26 mouse cellular contexts compared by ENCODE assay signal in genomic region chr16:11967579-11967978, GRCm38 (mm10). TPM values are rescaled to one million over a fixed set of nuclear protein-coding genes. Genes with fewer than 3 reads are reported as not detected.
DNase-seq lines count a peak whose midpoint lies in the region; ATAC-seq and TF ChIP-seq lines count a peak whose summit lies in the region.
"Had no signal": no experiment of that assay in that cellular context is flagged by ENCODE, and none has a peak within 500 bp of the region (broad histone marks: within the 10 kb centered on the region; RNA-seq: fewer than 3 reads in every experiment).

No protein-coding gene starts in this region.

- H3K27me3 ChIP-seq in midbrain, postnatal 0 days (ENCODE audit: insufficient read depth, low read length): no peaks in the 10 kb centered on the region
- no peaks in the 10 kb centered on the region for H3K27me3 ChIP-seq in midbrain, embryonic 16.5 days (ENCODE audit: control insufficient read depth, insufficient read depth, low read depth, low read length)
- no peaks in the 10 kb centered on the region for H3K27me3 ChIP-seq in MEL (ENCODE audit: control insufficient read depth in 1 of 2, insufficient read depth in 2 of 2, low read length in 2 of 2)
- H3K27me3 ChIP-seq: embryonic facial prominence, embryonic 12.5 days; hindbrain, embryonic 12.5 days; lung, embryonic 15.5 days; midbrain, embryonic 12.5 days; neural tube, embryonic 13.5 days had no signal

- no peaks in the 10 kb centered on the region for H3K9me3 ChIP-seq in midbrain, postnatal 0 days (ENCODE audit: low read length)
- H3K9me3 ChIP-seq in midbrain, embryonic 16.5 days (replicated peaks; ENCODE audit: control insufficient read depth, low read length, poor library complexity, severe bottlenecking): no peaks in the 10 kb centered on the region
- no peaks in the 10 kb centered on the region for H3K9me3 ChIP-seq in MEL (replicated peaks; ENCODE audit: insufficient read depth, low read length)
- H3K9me3 ChIP-seq: embryonic facial prominence, embryonic 12.5 days; G1E; lung, embryonic 15.5 days; midbrain, embryonic 12.5 days; neural tube, embryonic 13.5 days had no signal

- DNase-seq in layer of hippocampus, adult 2 months (ENCODE audit: low spot score in 2 of 2): no peak
- no peak for DNase-seq in layer of hippocampus, adult 8-10 months (ENCODE audit: low spot score in 2 of 2)
- no peak for DNase-seq in midbrain, postnatal 0 days (ENCODE audit: low spot score)
- DNase-seq in MEL (ENCODE audit: low read depth, low spot score): peak; percentile 40
- no peak for DNase-seq in brain, embryonic 14.5 days (ENCODE audit: low read depth)
- no peak for DNase-seq in embryo, embryonic 10 days (ENCODE audit: low spot score)
- DNase-seq: adrenal gland, adult 8-10 months; cerebellum, adult 9-11 months; gastrocnemius, postnatal 36 days; heart, postnatal 10 days; liver; right cerebral cortex, postnatal 14 days; spleen, adult 18-20 months; thymus, postnatal 14 days had no signal

- H3K4me1 ChIP-seq in midbrain, postnatal 0 days (ENCODE audit: insufficient read depth, low read length): no peaks in the 10 kb centered on the region
- no peaks in the 10 kb centered on the region for H3K4me1 ChIP-seq in midbrain, embryonic 16.5 days (ENCODE audit: control insufficient read depth, insufficient read depth, low read length)
- no peaks in the 10 kb centered on the region for H3K4me1 ChIP-seq in MEL (ENCODE audit: control insufficient read depth in 1 of 2, insufficient read depth in 2 of 2, low read length in 2 of 2)
- H3K4me1 ChIP-seq: embryonic facial prominence, embryonic 12.5 days; hindbrain, embryonic 12.5 days; lung, embryonic 15.5 days; midbrain, embryonic 12.5 days; neural tube, embryonic 13.5 days had no signal

- WGBS in midbrain, postnatal 0 days: 63% methylated on average over 2 of the region's 2 CpGs
- 72% methylated on average over 2 of the region's 2 CpGs for WGBS in midbrain, embryonic 16.5 days

- ATAC-seq in midbrain, postnatal 0 days (ENCODE audit: low FRiP score): no peak
- no peak for ATAC-seq in midbrain, embryonic 16.5 days
- ATAC-seq: forebrain, embryonic 14.5 days had no signal

- no peak for TF ChIP-seq EP300 in MEL (IDR thresholded peaks at IDR 0.05; ENCODE audit: low read depth in 1 of 2, low read length in 2 of 2)

- no peaks in the 10 kb centered on the region for H3K79me2 ChIP-seq in MEL (ENCODE audit: control insufficient read depth, insufficient read depth, low read length, poor library complexity)

- peak; percentile 22 for TF ChIP-seq RAD21 in MEL (IDR thresholded peaks at IDR 0.05; ENCODE audit: low read depth, low read length)

- H3K4me3 ChIP-seq in layer of hippocampus, adult 2 months: no peak overlapping the region
- no peak overlapping the region for H3K4me3 ChIP-seq in midbrain, postnatal 0 days (ENCODE audit: low read depth, low read length)
- no peak overlapping the region for H3K4me3 ChIP-seq in midbrain, embryonic 16.5 days (ENCODE audit: low read depth, low read length)
- H3K4me3 ChIP-seq in MEL (ENCODE audit: control insufficient read depth in 1 of 2, insufficient read depth in 1 of 2, low read depth in 2 of 2, low read length in 2 of 2): no peak overlapping the region
- H3K4me3 ChIP-seq: embryonic facial prominence, embryonic 12.5 days; erythroblast, embryonic 14.5 days; hindbrain, embryonic 12.5 days; lung, embryonic 15.5 days; midbrain, embryonic 12.5 days; neural tube, embryonic 13.5 days had no signal

- TF ChIP-seq POLR2A in MEL (IDR thresholded peaks at IDR 0.05; ENCODE audit: control insufficient read depth in 1 of 2, insufficient read depth in 1 of 2, low read depth in 1 of 2, low read length in 2 of 2, poor library complexity in 1 of 2): no peak
- no peak for TF ChIP-seq POLR2A in brain, embryonic 14.5 days (IDR thresholded peaks at IDR 0.05; ENCODE audit: borderline replicate concordance, extremely low read depth, insufficient read depth, insufficient read length, poor library complexity, severe bottlenecking)

- no peak overlapping the region for H3K4me2 ChIP-seq in midbrain, postnatal 0 days (ENCODE audit: low read depth, low read length, poor library complexity, severe bottlenecking)
- no peak overlapping the region for H3K4me2 ChIP-seq in midbrain, embryonic 16.5 days (ENCODE audit: low read length)
- H3K4me2 ChIP-seq: embryonic facial prominence, embryonic 12.5 days; heart, embryonic 11.5 days; hindbrain, embryonic 12.5 days; lung, embryonic 15.5 days; midbrain, embryonic 12.5 days; neural tube, embryonic 13.5 days had no signal

- H3K9ac ChIP-seq in midbrain, postnatal 0 days (replicated peaks; ENCODE audit: low read length, poor library complexity, severe bottlenecking): no peak overlapping the region
- H3K9ac ChIP-seq in midbrain, embryonic 16.5 days (ENCODE audit: low read depth, low read length): no peak overlapping the region
- no peak overlapping the region for H3K9ac ChIP-seq in MEL (ENCODE audit: control insufficient read depth, low read depth, low read length, poor library complexity, severe bottlenecking)
- H3K9ac ChIP-seq: embryonic facial prominence, embryonic 12.5 days; hindbrain, embryonic 12.5 days; lung, embryonic 15.5 days; midbrain, embryonic 12.5 days; neural tube, embryonic 13.5 days had no signal

- TF ChIP-seq CTCF in layer of hippocampus, adult 2 months (conservative IDR thresholded peaks at IDR 0.05): peak; percentile 32
- peak; percentile 21 for TF ChIP-seq CTCF in midbrain, postnatal 0 days (IDR thresholded peaks at IDR 0.05)
- TF ChIP-seq CTCF in MEL (IDR thresholded peaks at IDR 0.05 in 2 of 3, conservative IDR thresholded peaks at IDR 0.05 in 1 of 3; ENCODE audit: control insufficient read depth in 1 of 3, insufficient read depth in 1 of 3, low read depth in 2 of 3, low read length in 3 of 3, poor library complexity in 1 of 3, severe bottlenecking in 1 of 3): peak; percentile 32 to 39 (median 39); a peak in 5 of 6 replicates
- TF ChIP-seq CTCF in brain, embryonic 14.5 days (IDR thresholded peaks at IDR 0.05; ENCODE audit: borderline replicate concordance, extremely low read depth, insufficient read depth, insufficient read length): peak; percentile 21; the same call in 1 of the 2 replicates

- H3K36me3 ChIP-seq in midbrain, postnatal 0 days (ENCODE audit: insufficient read depth, low read length): no peaks in the 10 kb centered on the region
- no peaks in the 10 kb centered on the region for H3K36me3 ChIP-seq in midbrain, embryonic 16.5 days (ENCODE audit: control insufficient read depth, insufficient read depth, low read length)
- no peaks in the 10 kb centered on the region for H3K36me3 ChIP-seq in MEL (ENCODE audit: control insufficient read depth in 1 of 2, insufficient read depth in 2 of 2, low read length in 2 of 2)
- H3K36me3 ChIP-seq: embryonic facial prominence, embryonic 12.5 days; G1E; hindbrain, embryonic 12.5 days; lung, embryonic 15.5 days; midbrain, embryonic 12.5 days; neural tube, embryonic 13.5 days had no signal

- H3K27ac ChIP-seq in layer of hippocampus, adult 2 months: no peak overlapping the region
- H3K27ac ChIP-seq in midbrain, postnatal 0 days (ENCODE audit: low read depth, low read length): no peak overlapping the region
- H3K27ac ChIP-seq in midbrain, embryonic 16.5 days (ENCODE audit: low read length): no peak overlapping the region
- H3K27ac ChIP-seq in MEL (ENCODE audit: control insufficient read depth, low read depth, low read length): no peak overlapping the region
- H3K27ac ChIP-seq: embryonic facial prominence, embryonic 12.5 days; hindbrain, embryonic 12.5 days; lung, embryonic 15.5 days; midbrain, embryonic 12.5 days; neural tube, embryonic 13.5 days had no signal

TF ChIP-seq in MEL, 35 proteins besides CTCF, POLR2A, EP300 and RAD21:
- TF ChIP-seq MXI1 (IDR thresholded peaks at IDR 0.05; ENCODE audit: low read depth, low read length) (no peak), MAFK (IDR thresholded peaks at IDR 0.05; ENCODE audit: borderline replicate concordance, low read depth, low read length) (no peak), TBP (IDR thresholded peaks at IDR 0.05; ENCODE audit: low read depth, low read length) (no peak), SMC3 (IDR thresholded peaks at IDR 0.05; ENCODE audit: low read depth, low read length) (0 out of 2 replicates have a peak, but pooled peaks have one; percentile 9), NELFE (IDR thresholded peaks at IDR 0.05; ENCODE audit: low read depth, low read length) (no peak), GABPA (IDR thresholded peaks at IDR 0.05; ENCODE audit: low read depth, low read length) (no peak)

RNA-seq across cellular contexts. Expression of gene Shisa9, which starts 16.3 kb away (rescaled TPM):
- 10 to 100 TPM; 55.4 to 56.4 TPM for total RNA-seq in layer of hippocampus, adult 2 months (2021)
- total RNA-seq in layer of hippocampus, adult 8-10 months (2022): 10 to 100 TPM; 47.3 to 55.1 (median 48.7) TPM
- total RNA-seq in midbrain, postnatal 0 days (2014; rRNA removed): 72.7 and 87.7 TPM in 2 replicates
- polyA plus RNA-seq in midbrain, postnatal 0 days (2015; fragmentation: Nextera tagmentation; extraction: Ambion mirVana): 23.6 and 25.7 TPM in 2 replicates
- polyA plus RNA-seq in midbrain, embryonic 16.5 days (2015; fragmentation: Nextera tagmentation; extraction: Ambion mirVana): 13.8 and 16.9 TPM in 2 replicates
- total RNA-seq in MEL (2012; rRNA removed): not detected in 2 replicates
- polyA plus RNA-seq in MEL (2012; ENCODE audit: insufficient read depth in 1 of 2, insufficient read length in 2 of 2, low read depth in 1 of 2, low replicate concordance in 2 of 2, missing spikeins in 1 of 2): not detected
- 13.2 and 18.3 TPM in 2 replicates for polyA plus RNA-seq in brain, embryonic 14.5 days (2012; rRNA removed)
- total RNA-seq: gastrocnemius, postnatal 36 days; megakaryocyte progenitor cell, adult 5-6 weeks had no signal
- polyA plus RNA-seq: erythroblast, embryonic 14.5 days; G1E; large intestine, adult 2 months had no signal

RNA-seq across cellular contexts. Expression of gene Cpped1, which starts 58.3 kb away (rescaled TPM):
- total RNA-seq in layer of hippocampus, adult 2 months (2021): 10 to 100 TPM; 32.9 to 36.3 TPM
- 10 to 100 TPM; 36.3 to 37.8 (median 36.8) TPM for total RNA-seq in layer of hippocampus, adult 8-10 months (2022)
- 20.7 and 20.9 TPM in 2 replicates for total RNA-seq in midbrain, postnatal 0 days (2014; rRNA removed)
- 18.8 and 19.2 TPM in 2 replicates for polyA plus RNA-seq in midbrain, postnatal 0 days (2015; fragmentation: Nextera tagmentation; extraction: Ambion mirVana)
- polyA plus RNA-seq in midbrain, embryonic 16.5 days (2015; fragmentation: Nextera tagmentation; extraction: Ambion mirVana): 13.1 and 15.6 TPM in 2 replicates
- total RNA-seq in MEL (2012; rRNA removed): 10.7 and 14.1 TPM in 2 replicates
- 10 to 100 TPM in 1 of 2 experiments, not detected in 1; 29.9 TPM for polyA plus RNA-seq in MEL (2012; ENCODE audit: insufficient read depth in 1 of 2, insufficient read length in 2 of 2, low read depth in 1 of 2, low replicate concordance in 2 of 2, missing spikeins in 1 of 2)
- polyA plus RNA-seq in brain, embryonic 14.5 days (2012; rRNA removed): 8.5 and 13.6 TPM in 2 replicates

Comparison
In these comparisons a context has a peak if more than half of its experiments do, and no peak if none do; other contexts are left out.
1. RNA of gene Shisa9, which starts 16.3 kb away (total RNA-seq): 72.7 to 87.7 TPM in midbrain, postnatal 0 days, 55.4 to 56.4 TPM in layer of hippocampus, adult 2 months and 47.3 to 55.1 TPM in layer of hippocampus, adult 8-10 months; not detected in MEL; every median in the first group is over 10 times any median in the second.
2. Peak in every context shown above with its lines, with median percentiles within 50 percentile points of each other: CTCF ChIP-seq.